Mouse (Mus musculus): ENCODE measurements around the gene Gm20388. TPM values are rescaled to one million over a fixed set of nuclear protein-coding genes. Genes with fewer than 3 reads are reported as not detected.

Gm20388 gene
- polyA plus RNA-seq, 1 experiment from 2014 or later = 7.4 TPM

GRCm38 (mm10) chr8:119897069-119897468 lies 13.6 kb upstream of the Gm20388 start:
- 66% methylated on average over 4 of the region's 4 CpGs for WGBS
- Histone ChIP-seq H3K9me3 (replicated peaks) (no peaks in the 10 kb centered on the region), H3K4me3 (replicated peaks) (no peak overlapping the region), H3K4me2 (no peak overlapping the region), H3K9ac (no peak overlapping the region), H3K27ac (0 out of 2 replicates have a peak overlapping the region, but pooled peaks have one; percentile 32), H3K36me3 (no peaks in the 10 kb centered on the region), H3K4me1 (peaks cover 24% of the 10 kb centered on the region), H3K27me3 (peaks cover 30% of the 10 kb centered on the region)
- ATAC-seq (replicated peaks; ENCODE audit: low FRiP score) = 0 out of 2 replicates have a peak, but pooled peaks have one; percentile 43

GRCm38 (mm10) chr8:119897933-119898332 lies 12.7 kb upstream of the Gm20388 start:
- peak; percentile 43; the same call in 1 of the 2 replicates for ATAC-seq (replicated peaks; ENCODE audit: low FRiP score)

DNA sequence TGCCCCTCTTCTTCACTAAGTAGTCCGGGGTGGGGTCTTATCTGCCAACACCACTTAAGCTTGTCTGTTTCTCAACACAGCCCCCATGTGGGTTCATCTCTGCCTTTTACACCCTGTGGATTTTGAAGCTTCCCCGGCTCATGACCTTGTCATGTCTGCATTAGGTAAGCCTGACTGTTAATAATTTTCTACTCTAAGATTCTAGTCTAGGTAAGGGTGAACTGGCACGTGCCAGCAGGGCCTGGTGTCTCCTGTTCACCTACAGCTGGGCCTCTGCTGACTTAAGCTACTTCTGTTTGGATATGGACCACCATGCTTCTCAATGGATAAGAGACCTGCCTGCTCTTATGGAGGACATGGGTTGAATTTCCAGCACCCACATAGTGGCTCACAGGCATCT lies 9.3 kb upstream of the Gm20388 start:
- H3K36me3 ChIP-seq = no peaks in the 10 kb centered on the region
- peak overlapping the region; percentile 34; the same call in 1 of the 2 replicates for H3K27ac ChIP-seq
- H3K27me3 ChIP-seq = peaks cover 30% of the 10 kb centered on the region
- 69% methylated on average over 3 of the region's 3 CpGs for WGBS
- H3K4me1 ChIP-seq = peaks cover 31% of the 10 kb centered on the region
- H3K4me2 ChIP-seq = no peak overlapping the region
- 0 out of 2 replicates have a peak, but pooled peaks have one; percentile 30 for ATAC-seq (replicated peaks; ENCODE audit: low FRiP score)
- no peak overlapping the region for H3K4me3 ChIP-seq (replicated peaks)
- no peaks in the 10 kb centered on the region for H3K9me3 ChIP-seq (replicated peaks)
- no peak overlapping the region for H3K9ac ChIP-seq

More at GRCm38 (mm10) chr8:119897933-119898332, 12.7 kb upstream of the Gm20388 start:
- Histone ChIP-seq H3K4me3 (replicated peaks) (no peak overlapping the region), H3K9me3 (replicated peaks) (no peaks in the 10 kb centered on the region), H3K27ac (no peak overlapping the region), H3K27me3 (peaks cover 30% of the 10 kb centered on the region), H3K4me1 (peaks cover 24% of the 10 kb centered on the region), H3K9ac (no peak overlapping the region), H3K36me3 (no peaks in the 10 kb centered on the region), H3K4me2 (0 out of 2 replicates have a peak overlapping the region, but pooled peaks have one; percentile 7)
- WGBS = 16% methylated on average over 13 of the region's 13 CpGs

DNA sequence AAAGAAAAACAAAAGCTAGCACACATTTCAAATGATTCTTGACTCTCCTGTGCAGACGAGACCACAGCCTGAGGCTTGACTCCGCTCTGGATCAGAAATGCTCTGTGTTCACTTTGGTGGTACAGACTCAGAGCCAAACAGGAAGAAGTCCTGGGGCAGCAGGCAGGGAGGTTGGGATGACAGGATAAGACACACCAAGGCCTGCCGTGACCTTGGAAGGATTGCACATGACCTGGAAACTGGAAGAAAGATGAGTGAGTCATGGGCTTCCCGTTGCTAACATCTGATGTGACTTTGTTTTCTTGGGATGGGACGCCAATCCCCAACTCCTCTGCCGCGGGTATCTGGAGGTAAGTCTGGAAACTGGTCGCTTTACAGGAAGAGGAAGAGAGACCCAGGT lies 8.7 kb upstream of the Gm20388 start:
- Histone ChIP-seq H3K36me3 (no peaks in the 10 kb centered on the region), H3K27me3 (peaks cover 28% of the 10 kb centered on the region), H3K9me3 (replicated peaks) (no peaks in the 10 kb centered on the region), H3K4me3 (replicated peaks) (no peak overlapping the region), H3K4me2 (no peak overlapping the region), H3K4me1 (peaks cover 30% of the 10 kb centered on the region), H3K27ac (peak overlapping the region; percentile 34; the same call in 1 of the 2 replicates), H3K9ac (no peak overlapping the region)
- no peak for ATAC-seq (replicated peaks; ENCODE audit: low FRiP score)
- WGBS = 72% methylated on average over 8 of the region's 8 CpGs

GRCm38 (mm10) chr8:119904323-119904911 lies 6.2 kb upstream of the Gm20388 start:
- H3K9ac ChIP-seq = no peak overlapping the region
- no peak overlapping the region for H3K4me3 ChIP-seq (replicated peaks)
- H3K27ac ChIP-seq = no peak overlapping the region
- peaks cover 15% of the 10 kb centered on the region; the same call in 1 of the 2 replicates for H3K4me1 ChIP-seq
- H3K9me3 ChIP-seq (replicated peaks) = no peaks in the 10 kb centered on the region
- H3K4me2 ChIP-seq = no peak overlapping the region
- no peak; the same call in 1 of the 2 replicates for ATAC-seq (replicated peaks; ENCODE audit: low FRiP score)
- no peaks in the 10 kb centered on the region for H3K36me3 ChIP-seq
- H3K27me3 ChIP-seq = 0 out of 2 replicates have a peak, but pooled peaks cover 6% of the 10 kb centered on the region
- WGBS = 47% methylated on average over 12 of the region's 12 CpGs

DNA sequence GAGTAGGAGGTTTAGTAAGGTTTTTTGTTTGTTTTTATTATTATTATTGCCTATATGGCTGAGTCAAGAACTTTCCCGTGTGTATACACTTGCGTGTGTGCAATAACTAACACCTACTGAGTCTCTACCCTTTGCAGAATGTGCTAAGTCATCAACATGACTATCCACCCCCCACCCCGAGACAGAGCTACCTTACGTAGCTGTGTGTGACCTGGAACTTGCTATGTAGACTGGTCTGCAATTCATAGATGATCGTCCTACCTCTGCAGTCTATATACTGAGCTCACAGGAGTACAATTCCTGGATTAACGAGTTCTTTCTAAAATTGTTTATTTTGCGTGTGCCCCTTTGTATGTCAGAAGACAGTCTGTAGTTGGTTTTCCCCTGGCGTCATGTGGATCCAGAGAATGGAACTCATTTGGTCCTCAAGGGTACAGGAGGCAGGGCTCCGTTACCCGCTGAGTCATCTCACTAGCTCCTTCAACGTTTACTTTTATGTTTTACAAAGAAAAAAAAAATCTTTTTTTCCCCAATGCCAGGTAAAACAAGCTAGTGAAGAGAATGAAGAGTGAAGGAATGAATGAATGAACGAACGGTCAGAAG lies 596 bp upstream of the Gm20388 start, which contains the start of gene Usp10:
Gene Usp10 (plus strand): TSS at position 417 of the 603 bp plus-strand sequence.
- no peaks in the 10 kb centered on the region for H3K36me3 ChIP-seq
- peak within 1 kb of the TSS; percentile 93 for H3K9ac ChIP-seq
- ATAC-seq (replicated peaks; ENCODE audit: low FRiP score) = peak; percentile 4; the same call in 1 of the 2 replicates
- no peaks in the 10 kb centered on the region for H3K9me3 ChIP-seq (replicated peaks)
- H3K27ac ChIP-seq = peak within 1 kb of the TSS; percentile 97
- H3K4me1 ChIP-seq = peaks cover 46% of the 10 kb centered on the region
- 32% methylated on average over 13 of the region's 13 CpGs for WGBS
- H3K4me2 ChIP-seq = peak within 1 kb of the TSS; percentile 96
- H3K27me3 ChIP-seq = no peaks in the 10 kb centered on the region
- H3K4me3 ChIP-seq (replicated peaks) = peak within 1 kb of the TSS; percentile 89

DNA sequence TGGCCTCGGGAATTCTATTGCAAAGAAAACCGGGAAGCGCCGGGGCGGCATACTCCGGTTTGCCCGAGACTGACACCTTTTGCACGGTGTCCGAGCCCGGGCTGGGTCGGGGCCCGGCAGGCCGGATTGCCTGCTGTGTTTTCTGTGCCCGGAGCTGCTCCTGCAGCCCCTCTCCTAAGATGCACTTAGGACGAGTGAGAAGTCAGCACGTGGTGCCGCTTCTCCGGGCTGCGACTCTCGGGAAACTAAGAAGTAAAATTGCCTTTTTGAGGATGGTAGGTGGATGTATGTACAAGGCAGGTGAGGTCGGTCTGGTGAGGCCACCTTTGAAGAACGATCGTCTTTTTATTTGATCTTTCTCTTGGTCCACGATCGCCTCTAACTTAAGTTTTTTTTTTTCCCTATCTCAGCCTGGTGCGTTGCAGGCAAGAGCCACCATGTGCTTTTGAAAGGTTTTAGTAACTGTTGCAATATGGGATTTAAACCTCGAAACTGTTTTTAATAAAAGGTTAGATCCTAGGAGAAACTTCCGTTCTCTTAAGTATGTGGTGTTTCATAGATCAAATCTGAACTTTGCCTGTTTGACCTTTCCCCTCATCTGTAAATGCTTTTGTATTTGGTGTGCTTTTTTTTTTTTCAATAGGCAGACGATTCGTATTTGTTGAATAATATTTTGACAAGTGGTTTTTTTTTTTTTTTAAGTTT lies 769 bp downstream of the Gm20388 start:
- Histone ChIP-seq H3K4me3 (replicated peaks) (peak overlapping the region; percentile 89), H3K9me3 (replicated peaks) (no peaks in the 10 kb centered on the region), H3K27ac (peak overlapping the region; percentile 97), H3K4me1 (peaks cover 59% of the 10 kb centered on the region), H3K9ac (peak overlapping the region; percentile 93), H3K36me3 (no peaks in the 10 kb centered on the region), H3K27me3 (no peaks in the 10 kb centered on the region), H3K4me2 (peak overlapping the region; percentile 96)
- ATAC-seq (replicated peaks; ENCODE audit: low FRiP score) = peak; percentile 66; the same call in 1 of the 2 replicates
- under 1% methylated on average over 30 of the region's 30 CpGs for WGBS

- 0 out of 2 replicates have a peak overlapping the region, but pooled peaks have one; percentile 48 for H3K27ac ChIP-seq
- ATAC-seq (replicated peaks; ENCODE audit: low FRiP score) = no peak
Observed at GRCm38 (mm10) chr8:119912643-119913042, 2.0 kb downstream of the Gm20388 start.

GRCm38 (mm10) chr8:119913181-119913580 lies 2.5 kb downstream of the Gm20388 start:
- Histone ChIP-seq H3K27me3 (no peaks in the 10 kb centered on the region), H3K4me3 (replicated peaks) (no peak overlapping the region), H3K36me3 (0 out of 2 replicates have a peak, but pooled peaks cover 4% of the 10 kb centered on the region), H3K27ac (peak overlapping the region; percentile 52), H3K9me3 (replicated peaks) (no peaks in the 10 kb centered on the region), H3K4me1 (peaks cover 76% of the 10 kb centered on the region), H3K9ac (no peak overlapping the region), H3K4me2 (peak overlapping the region; percentile 96)
- no peak for ATAC-seq (replicated peaks; ENCODE audit: low FRiP score)
- 71% methylated on average over 3 of the region's 3 CpGs for WGBS

More at GRCm38 (mm10) chr8:119912643-119913042, 2.0 kb downstream of the Gm20388 start:
- WGBS = 43% methylated on average over 6 of the region's 6 CpGs
- Histone ChIP-seq H3K36me3 (0 out of 2 replicates have a peak, but pooled peaks cover under 1% of the 10 kb centered on the region), H3K9ac (peak overlapping the region; percentile 93; the same call in 1 of the 2 replicates), H3K9me3 (replicated peaks) (no peaks in the 10 kb centered on the region), H3K4me1 (peaks cover 72% of the 10 kb centered on the region), H3K4me3 (replicated peaks) (peak overlapping the region; percentile 89), H3K27me3 (no peaks in the 10 kb centered on the region), H3K4me2 (peak overlapping the region; percentile 96)

GRCm38 (mm10) chr8:119914161-119914560 lies 3.5 kb downstream of the Gm20388 start:
- no peak for ATAC-seq (replicated peaks; ENCODE audit: low FRiP score)
- WGBS = 31% methylated on average over 2 of the region's 2 CpGs
- peak overlapping the region; percentile 96 for H3K4me2 ChIP-seq
- H3K27ac ChIP-seq = peak overlapping the region; percentile 52
- peaks cover 8% of the 10 kb centered on the region for H3K36me3 ChIP-seq
- no peaks in the 10 kb centered on the region for H3K9me3 ChIP-seq (replicated peaks)
- no peaks in the 10 kb centered on the region for H3K27me3 ChIP-seq
- H3K4me3 ChIP-seq (replicated peaks) = no peak overlapping the region
- H3K4me1 ChIP-seq = peaks cover 76% of the 10 kb centered on the region
- H3K9ac ChIP-seq = no peak overlapping the region; the same call in 1 of the 2 replicates

- Histone ChIP-seq H3K4me1 (peaks cover 69% of the 10 kb centered on the region), H3K36me3 (peaks cover 10% of the 10 kb centered on the region), H3K9me3 (replicated peaks) (no peaks in the 10 kb centered on the region), H3K27ac (0 out of 2 replicates have a peak overlapping the region, but pooled peaks have one; percentile 24), H3K27me3 (no peaks in the 10 kb centered on the region), H3K4me3 (replicated peaks) (no peak overlapping the region), H3K9ac (no peak overlapping the region), H3K4me2 (no peak overlapping the region)
- WGBS = 80% methylated on average over 4 of the region's 4 CpGs
- ATAC-seq (replicated peaks; ENCODE audit: low FRiP score) = no peak
Observed at GRCm38 (mm10) chr8:119915298-119915697, 4.7 kb downstream of the Gm20388 start.
